Mouse (Mus musculus): ENCODE data around the gene Zdhhc23. TPM values are rescaled to one million over a fixed set of nuclear protein-coding genes. Genes with fewer than 3 reads are reported as not detected.

Gene Zdhhc23
- polyA plus RNA-seq, 1 experiment: 0.01 TPM

- Histone ChIP-seq H3K4me1 (ENCODE audit: control insufficient read depth) (no peaks in the 10 kb centered on the region), H3K4me3 (replicated peaks) (no peak overlapping the region), H3K36me3 (ENCODE audit: control insufficient read depth) (no peaks in the 10 kb centered on the region; the same call in 1 of the 2 replicates), H3K9me3 (ENCODE audit: control insufficient read depth, low read length) (no peaks in the 10 kb centered on the region), H3K27me3 (ENCODE audit: control insufficient read depth) (no peaks in the 10 kb centered on the region)
- TF ChIP-seq GATA1 (IDR thresholded peaks at IDR 0.05; ENCODE audit: low read length) (no peak), TAL1 (IDR thresholded peaks at IDR 0.05; ENCODE audit: low read length) (no peak)
Measured at GRCm38 (mm10) chr16:43972391-43972790, 7.2 kb downstream of the Zdhhc23 start.

- no peak for TF ChIP-seq GATA1 (IDR thresholded peaks at IDR 0.05; ENCODE audit: low read length)
- no peak for TF ChIP-seq TAL1 (IDR thresholded peaks at IDR 0.05; ENCODE audit: low read length)
- H3K27me3 ChIP-seq (ENCODE audit: control insufficient read depth): no peaks in the 10 kb centered on the region
- no peak overlapping the region for H3K4me3 ChIP-seq (replicated peaks)
- H3K36me3 ChIP-seq (ENCODE audit: control insufficient read depth): no peaks in the 10 kb centered on the region; the same call in 1 of the 2 replicates
- no peaks in the 10 kb centered on the region for H3K9me3 ChIP-seq (ENCODE audit: control insufficient read depth, low read length)
- no peaks in the 10 kb centered on the region for H3K4me1 ChIP-seq (ENCODE audit: control insufficient read depth)
Measured at GRCm38 (mm10) chr16:43971741-43972140, 7.8 kb downstream of the Zdhhc23 start.

- H3K36me3 ChIP-seq (ENCODE audit: control insufficient read depth): no peaks in the 10 kb centered on the region; the same call in 1 of the 2 replicates
- TF ChIP-seq GATA1 (IDR thresholded peaks at IDR 0.05; ENCODE audit: low read length): no peak
- TF ChIP-seq TAL1 (IDR thresholded peaks at IDR 0.05; ENCODE audit: low read length): no peak
- H3K4me3 ChIP-seq (replicated peaks): no peak overlapping the region
- H3K27me3 ChIP-seq (ENCODE audit: control insufficient read depth): no peaks in the 10 kb centered on the region
- no peaks in the 10 kb centered on the region for H3K9me3 ChIP-seq (ENCODE audit: control insufficient read depth, low read length)
- H3K4me1 ChIP-seq (ENCODE audit: control insufficient read depth): no peaks in the 10 kb centered on the region
Measured at GRCm38 (mm10) chr16:43971189-43971588, 8.4 kb downstream of the Zdhhc23 start.

- no peaks in the 10 kb centered on the region for H3K27me3 ChIP-seq (ENCODE audit: control insufficient read depth)
- H3K4me3 ChIP-seq (replicated peaks): no peak overlapping the region
- H3K36me3 ChIP-seq (ENCODE audit: control insufficient read depth): no peaks in the 10 kb centered on the region; the same call in 1 of the 2 replicates
- no peak for TF ChIP-seq GATA1 (IDR thresholded peaks at IDR 0.05; ENCODE audit: low read length)
- TF ChIP-seq TAL1 (IDR thresholded peaks at IDR 0.05; ENCODE audit: low read length): no peak
- no peaks in the 10 kb centered on the region for H3K4me1 ChIP-seq (ENCODE audit: control insufficient read depth)
- H3K9me3 ChIP-seq (ENCODE audit: control insufficient read depth, low read length): no peaks in the 10 kb centered on the region
Measured at GRCm38 (mm10) chr16:43970426-43970825, 9.2 kb downstream of the Zdhhc23 start.

GRCm38 (mm10) chr16:43965781-43966389 is 13.7 kb downstream of the Zdhhc23 start:
- Histone ChIP-seq H3K4me1 (ENCODE audit: control insufficient read depth) (no peaks in the 10 kb centered on the region), H3K4me3 (replicated peaks) (no peak overlapping the region), H3K9me3 (ENCODE audit: control insufficient read depth, low read length) (no peaks in the 10 kb centered on the region), H3K36me3 (ENCODE audit: control insufficient read depth) (no peaks in the 10 kb centered on the region; the same call in 1 of the 2 replicates), H3K27me3 (ENCODE audit: control insufficient read depth) (no peaks in the 10 kb centered on the region)
- TF ChIP-seq GATA1 (IDR thresholded peaks at IDR 0.05; ENCODE audit: low read length) (no peak), TAL1 (IDR thresholded peaks at IDR 0.05; ENCODE audit: low read length) (no peak)

- H3K4me1 ChIP-seq (ENCODE audit: control insufficient read depth): no peaks in the 10 kb centered on the region
- peaks cover 3% of the 10 kb centered on the region for H3K36me3 ChIP-seq (ENCODE audit: control insufficient read depth)
- H3K4me3 ChIP-seq (replicated peaks): no peak overlapping the region
- no peaks in the 10 kb centered on the region for H3K9me3 ChIP-seq (ENCODE audit: control insufficient read depth, low read length)
- no peak for TF ChIP-seq TAL1 (IDR thresholded peaks at IDR 0.05; ENCODE audit: low read length)
- TF ChIP-seq GATA1 (IDR thresholded peaks at IDR 0.05; ENCODE audit: low read length): no peak
- H3K27me3 ChIP-seq (ENCODE audit: control insufficient read depth): no peaks in the 10 kb centered on the region
Measured at GRCm38 (mm10) chr16:43963780-43964179, 15.8 kb downstream of the Zdhhc23 start.

GRCm38 (mm10) chr16:43963291-43963690 is 16.3 kb downstream of the Zdhhc23 start:
- H3K36me3 ChIP-seq (ENCODE audit: control insufficient read depth): peaks cover 3% of the 10 kb centered on the region
- TF ChIP-seq TAL1 (IDR thresholded peaks at IDR 0.05; ENCODE audit: low read length): no peak
- no peak for TF ChIP-seq GATA1 (IDR thresholded peaks at IDR 0.05; ENCODE audit: low read length)

GRCm38 (mm10) chr16:43958038-43958437 is 21.6 kb downstream of the Zdhhc23 start:
- no peaks in the 10 kb centered on the region for H3K4me1 ChIP-seq (ENCODE audit: control insufficient read depth)
- no peaks in the 10 kb centered on the region for H3K9me3 ChIP-seq (ENCODE audit: control insufficient read depth, low read length)
- H3K36me3 ChIP-seq (ENCODE audit: control insufficient read depth): peaks cover 3% of the 10 kb centered on the region
- no peaks in the 10 kb centered on the region for H3K27me3 ChIP-seq (ENCODE audit: control insufficient read depth)
- TF ChIP-seq TAL1 (IDR thresholded peaks at IDR 0.05; ENCODE audit: low read length): no peak
- TF ChIP-seq GATA1 (IDR thresholded peaks at IDR 0.05; ENCODE audit: low read length): no peak
- no peak overlapping the region for H3K4me3 ChIP-seq (replicated peaks)

More at GRCm38 (mm10) chr16:43963291-43963690, 16.3 kb downstream of the Zdhhc23 start:
- no peaks in the 10 kb centered on the region for H3K27me3 ChIP-seq (ENCODE audit: control insufficient read depth)
- H3K9me3 ChIP-seq (ENCODE audit: control insufficient read depth, low read length): no peaks in the 10 kb centered on the region
- H3K4me1 ChIP-seq (ENCODE audit: control insufficient read depth): no peaks in the 10 kb centered on the region
- no peak overlapping the region for H3K4me3 ChIP-seq (replicated peaks)

GRCm38 (mm10) chr16:43954913-43955312 is 24.7 kb downstream of the Zdhhc23 start:
- Histone ChIP-seq H3K4me1 (ENCODE audit: control insufficient read depth) (no peaks in the 10 kb centered on the region), H3K4me3 (replicated peaks) (no peak overlapping the region), H3K27me3 (ENCODE audit: control insufficient read depth) (no peaks in the 10 kb centered on the region), H3K9me3 (ENCODE audit: control insufficient read depth, low read length) (no peaks in the 10 kb centered on the region), H3K36me3 (ENCODE audit: control insufficient read depth) (no peaks in the 10 kb centered on the region; the same call in 1 of the 2 replicates)
- TF ChIP-seq GATA1 (IDR thresholded peaks at IDR 0.05; ENCODE audit: low read length) (no peak), TAL1 (IDR thresholded peaks at IDR 0.05; ENCODE audit: low read length) (no peak)

All from erythroblast, embryonic 14.5 days (primary cell).